Mouse (Mus musculus): ENCODE measurements around the gene Zmat1. TPM values are rescaled to one million over a fixed set of nuclear protein-coding genes. Genes with fewer than 3 reads are reported as not detected.
"Not testable (repeated sequence)": the region's sequence is repeated elsewhere in the genome, so short reads cannot be mapped to it uniquely, and the experiment has no call there.

Zmat1 gene
- 1 to 10 TPM; 7.3 to 8.7 TPM for total RNA-seq (2021)
- long read RNA-seq, experiment 1, partial matches to known transcripts = 1 of 5 reads
- long read RNA-seq, experiment 1, other reads (novel, unspliced or antisense) = 1 of 5 reads
- long read RNA-seq, experiment 2, partial matches to known transcripts = 0 of 3 reads
- long read RNA-seq, experiment 2, other reads (novel, unspliced or antisense) = 1 of 3 reads

DNA sequence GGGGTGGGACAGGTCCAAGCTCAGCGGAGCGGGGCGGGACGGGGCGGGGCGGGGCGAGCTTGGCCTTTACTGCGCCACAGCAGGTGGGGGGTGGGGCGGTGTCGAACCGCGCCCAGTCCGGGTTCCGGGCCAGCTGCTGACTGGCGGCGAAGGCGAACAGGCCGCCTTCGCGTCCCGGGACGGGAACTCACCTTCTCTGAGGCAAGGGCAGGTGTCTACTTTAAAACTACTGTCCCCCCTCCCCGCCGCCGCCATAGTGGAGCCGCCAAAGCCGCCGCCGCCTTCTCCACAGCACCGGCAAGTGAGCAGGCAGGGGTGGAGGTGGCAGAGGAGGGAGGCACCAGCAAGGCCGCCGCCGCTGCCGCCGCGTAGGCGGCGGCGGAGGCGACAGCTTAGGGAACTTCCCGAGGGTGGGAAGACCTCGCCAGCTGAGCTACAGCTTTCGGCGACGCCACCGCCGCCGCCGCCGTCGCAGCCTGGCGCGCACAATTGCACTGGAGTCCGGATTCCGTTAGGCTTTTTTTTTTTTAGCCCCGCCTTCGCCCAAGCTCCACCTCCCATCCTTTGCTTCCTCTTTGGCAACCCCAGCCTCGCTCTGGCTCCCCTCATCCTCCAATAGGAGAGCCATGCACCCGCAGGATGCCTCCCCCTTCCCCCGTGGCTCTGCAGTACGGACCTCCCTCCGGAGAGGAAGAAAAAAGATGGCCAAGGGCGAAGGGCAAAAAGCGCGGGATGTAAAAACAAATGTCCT is at the start of gene Zmat1:
TSS of gene Zmat1 (minus strand) at position 490 of the 751 bp plus-strand sequence.
- DNase-seq (ENCODE audit: low spot score in 2 of 2) = peak; percentile 85 to 94
- intact Hi-C loops (cut with DNase I) = no loop called here

DNA sequence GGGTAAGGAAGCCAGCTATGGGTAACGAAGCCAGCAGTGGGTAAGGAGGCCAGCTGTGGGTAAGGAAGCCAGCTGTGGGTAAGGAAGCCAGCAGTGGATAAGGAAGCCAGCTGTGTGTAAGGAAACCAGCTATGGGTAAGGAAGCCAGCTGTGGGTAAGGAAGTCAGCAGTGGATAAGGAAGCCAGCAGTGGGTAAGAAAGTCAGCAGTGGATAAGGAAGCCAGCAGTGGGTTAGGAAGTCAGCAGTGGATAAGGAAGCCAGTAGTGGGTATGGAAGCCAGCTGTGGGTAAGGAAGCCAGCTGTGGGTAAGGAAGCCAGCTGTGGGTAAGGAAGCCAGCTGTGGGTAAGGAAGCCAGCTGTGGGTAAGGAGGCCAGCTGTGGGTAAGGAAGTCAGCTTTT is 44.9 kb upstream of the Zmat1 start:
- intact Hi-C loops (cut with DNase I); DNase-seq (ENCODE audit: low spot score in 2 of 2): not testable (repeated sequence)

GRCm38 (mm10) chrX:135035962-135036375 is 27.0 kb upstream of the Zmat1 start:
- peak; percentile 17 to 41 for DNase-seq (ENCODE audit: low spot score in 2 of 2)
- intact Hi-C loops (cut with DNase I) = no loop called here

DNA sequence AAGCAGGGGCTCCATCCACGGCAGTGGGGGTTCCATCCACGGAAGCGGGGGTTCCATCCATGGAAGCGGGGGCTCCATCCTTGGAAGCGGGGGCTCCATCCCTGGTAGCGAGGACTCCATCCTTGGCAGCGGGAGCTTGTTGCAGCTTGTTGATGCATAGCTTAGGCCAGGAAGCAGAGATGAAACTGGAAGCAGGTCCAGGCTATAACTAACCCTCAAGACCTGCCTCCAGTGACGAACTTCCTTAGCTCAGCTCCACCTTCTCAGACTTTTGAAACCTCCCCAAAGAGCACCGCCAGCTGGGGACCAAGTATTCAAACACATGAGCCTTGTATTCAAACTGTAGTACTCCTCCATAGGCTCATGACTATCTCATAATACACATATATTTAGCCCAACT is 16.1 kb upstream of the Zmat1 start:
- intact Hi-C loops (cut with DNase I) = no loop called here
- DNase-seq (ENCODE audit: low spot score in 2 of 2) = no peak

DNA sequence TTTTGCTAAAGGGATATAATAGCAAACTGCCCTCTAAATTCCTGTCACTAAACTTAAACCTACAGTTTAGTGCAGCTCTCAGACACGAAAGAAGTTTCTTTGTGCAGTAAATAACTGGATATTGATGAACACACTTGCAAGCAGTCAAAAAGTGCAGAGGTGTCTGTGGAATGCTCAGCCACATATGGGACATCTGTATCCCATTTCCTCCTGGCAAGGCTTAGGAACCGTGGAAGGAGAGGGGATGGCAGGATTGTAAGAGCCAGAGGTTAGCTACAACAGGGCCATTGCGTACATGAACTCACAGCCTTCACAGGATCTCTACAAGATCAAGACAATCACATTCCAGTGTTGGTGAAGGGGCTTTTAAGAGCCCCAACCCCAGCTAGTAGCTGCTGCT is 2.4 kb upstream of the Zmat1 start:
- intact Hi-C loops (cut with DNase I) = loop anchor here (10.0 kb wide), 1 partner anchor 73 kb away; no protein-coding TSS in a partner anchor
- no peak for DNase-seq (ENCODE audit: low spot score in 2 of 2)

DNA sequence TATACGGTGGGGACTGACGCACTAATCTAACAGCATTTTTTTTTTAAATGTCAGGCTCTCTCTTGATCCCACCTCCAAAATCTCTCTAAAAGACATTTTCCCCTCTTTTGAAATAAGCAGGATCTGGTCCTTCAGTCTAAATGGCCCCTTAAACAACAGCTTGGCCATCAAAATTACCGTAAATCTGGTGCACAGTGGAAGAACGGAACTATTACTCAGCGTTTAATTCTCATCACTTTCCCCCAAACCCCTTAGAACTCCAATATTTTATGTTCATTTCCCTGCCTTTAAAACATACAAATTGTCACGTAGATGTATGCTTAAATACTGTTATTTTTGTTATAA is 434 bp upstream of the Zmat1 start:
- no peak for DNase-seq (ENCODE audit: low spot score in 2 of 2)
- intact Hi-C loops (cut with DNase I) = no loop called here

- intact Hi-C loops (cut with DNase I) = no loop called here
- DNase-seq (ENCODE audit: low spot score in 2 of 2) = no peak
These were observed 988 bp downstream of the Zmat1 start for GRCm38 (mm10) chrX:135008021-135008420.

- no peak for DNase-seq (ENCODE audit: low spot score in 2 of 2)
- intact Hi-C loops (cut with DNase I) = no loop called here
These were observed 44.5 kb downstream of the Zmat1 start, which contains the start of gene Nxf2 for GRCm38 (mm10) chrX:134964546-134964945. Nxf2 (minus strand) TSS chrX:134964754.

- DNase-seq (ENCODE audit: low spot score in 2 of 2) = peak; percentile 52 to 65
- intact Hi-C loops (cut with DNase I) = no loop called here
These were observed 45.5 kb downstream of the Zmat1 start for GRCm38 (mm10) chrX:134963305-134964094.

DNA sequence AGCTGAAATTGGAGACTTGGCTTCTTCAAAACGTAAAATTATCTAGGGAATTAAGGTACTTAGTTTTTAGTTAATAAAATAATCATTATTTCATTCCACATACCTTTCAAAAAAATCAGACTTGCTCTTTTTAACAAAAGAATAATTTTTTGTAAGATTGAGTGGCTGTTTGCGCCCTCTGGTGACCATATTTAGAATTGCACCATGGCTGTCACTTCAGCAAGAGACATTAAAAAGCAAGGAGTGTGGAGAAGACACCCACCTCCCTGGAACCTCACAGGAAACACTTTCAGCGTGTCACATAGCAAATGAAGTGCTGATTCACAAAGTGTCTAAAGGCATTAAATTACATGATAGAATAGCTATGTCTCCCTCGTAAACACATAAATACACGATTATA is 78.6 kb downstream of the Zmat1 start:
- intact Hi-C loops (cut with DNase I) = no loop called here
- peak; percentile 48 to 54 for DNase-seq (ENCODE audit: low spot score in 2 of 2)

GRCm38 (mm10) chrX:134929927-134930326 is 79.1 kb downstream of the Zmat1 start:
- DNase-seq (ENCODE audit: low spot score in 2 of 2) = no peak
- intact Hi-C loops (cut with DNase I) = loop anchor here (10.0 kb wide), 1 partner anchor 315 kb away; no protein-coding TSS in a partner anchor

DNA sequence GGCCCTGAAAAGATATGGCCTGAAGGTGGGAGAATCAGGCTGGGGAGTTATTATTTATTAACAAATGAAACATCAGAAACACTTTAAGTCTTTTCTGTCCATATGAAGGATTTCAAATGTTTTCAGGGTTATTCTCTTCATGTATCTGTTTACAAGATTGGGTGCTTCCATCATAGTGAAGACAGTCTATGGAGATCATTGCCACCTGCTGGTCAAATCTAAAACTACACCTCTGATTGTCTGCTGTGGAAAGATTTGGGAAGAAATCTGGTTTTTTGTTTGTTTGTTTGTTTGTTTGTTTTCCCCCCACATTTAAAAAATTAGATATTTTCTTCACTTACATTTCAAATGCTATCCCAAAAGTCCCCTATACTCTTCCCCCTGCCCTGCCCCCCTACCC is 84.0 kb downstream of the Zmat1 start:
- intact Hi-C loops (cut with DNase I) = loop anchor here (10.0 kb wide), 1 partner anchor 310 kb away; no protein-coding TSS in a partner anchor
- DNase-seq (ENCODE audit: low spot score in 2 of 2) = peak; percentile 36 to 65

DNA sequence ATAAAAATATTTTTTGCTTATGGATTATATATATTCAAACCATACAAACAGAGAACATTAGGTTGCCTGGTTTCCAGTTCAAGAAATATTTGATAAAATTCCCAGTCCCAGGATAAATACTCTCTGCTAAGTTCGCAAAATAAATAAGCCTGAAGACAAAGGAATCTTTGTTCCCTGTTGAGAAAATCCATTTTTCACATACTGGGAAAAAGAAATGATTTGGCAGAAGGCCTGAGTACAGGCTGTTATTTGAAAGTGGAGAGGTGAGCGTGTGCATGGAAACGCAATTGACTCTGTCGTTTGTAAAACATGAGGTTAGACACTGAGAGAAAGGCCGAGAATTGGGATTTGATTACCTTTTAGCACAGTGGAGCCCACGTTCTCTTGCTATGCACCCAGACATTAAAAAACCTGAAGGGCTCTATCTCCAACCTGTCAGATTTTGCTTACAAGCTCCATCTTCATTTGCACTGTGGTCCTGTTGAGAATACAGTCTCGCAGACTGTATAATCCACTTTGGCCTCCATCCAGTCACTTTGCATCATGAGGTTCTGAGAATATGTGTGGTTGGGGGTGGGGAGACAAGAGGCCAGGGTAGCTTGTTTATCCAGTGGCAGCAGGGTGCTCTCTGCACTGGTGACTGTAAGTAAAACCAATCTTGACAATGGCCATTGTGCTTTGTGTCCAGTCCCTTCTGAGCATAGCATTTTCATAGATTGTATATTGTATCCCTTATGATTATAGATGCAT is 85.2 kb downstream of the Zmat1 start:
- no peak for DNase-seq (ENCODE audit: low spot score in 2 of 2)
- intact Hi-C loops (cut with DNase I) = loop anchor here (10.0 kb wide), 1 partner anchor 309 kb away; no protein-coding TSS in a partner anchor

Other genes starting within 250 kb of the Zmat1 start
- gene Armcx2, start 200.0 kb downstream of the Zmat1 start, total RNA-seq (2021) = 10 to 100 TPM; 80.9 to 81.9 TPM
- gene Nxf2, start 44.5 kb downstream of the Zmat1 start, total RNA-seq (2021) = not detected
- not detected for gene Gm15023, start 168.4 kb upstream of the Zmat1 start, total RNA-seq (2021)
- gene Tceal6, start 201.5 kb upstream of the Zmat1 start, total RNA-seq (2021) = 10 to 100 TPM; 77.9 to 86.0 TPM

All from left cerebral cortex, postnatal 14 days (tissue).